Mouse (Mus musculus) heart, postnatal 0 days (tissue): Measurements from ENCODE around the gene Col4a1.

Experiments used
- CTCF ChIP-seq: IDR thresholded peaks from 2 replicates; pipeline ENCODE4 v1.5.1; 2016; ENCODE audit warnings: antibody characterized with exemption, control low read depth, low read depth
- EP300 ChIP-seq: IDR thresholded peaks from 2 replicates; pipeline ENCODE4 v1.6.1; 2016; ENCODE audit warnings: antibody characterized with exemption, low read depth

DNA sequence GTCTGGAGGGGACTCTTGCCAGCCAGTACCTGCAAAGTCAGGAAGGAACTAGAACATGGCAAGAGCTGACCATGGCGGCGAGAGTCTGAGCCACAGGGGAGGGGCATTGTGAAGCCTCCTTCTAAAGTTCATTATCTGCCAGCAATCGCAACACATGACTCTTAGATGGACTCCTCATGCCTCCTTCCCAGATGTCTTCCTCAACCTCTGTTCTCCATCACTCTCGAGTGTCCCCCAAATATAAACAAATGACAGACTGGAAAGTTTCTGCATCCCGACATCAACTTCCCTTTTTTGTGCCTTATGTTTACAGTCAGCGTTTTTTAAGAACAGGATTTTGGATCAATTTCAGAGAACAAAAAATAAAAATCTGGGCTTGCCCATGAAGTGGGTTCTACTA, 93.3 kb downstream of the Col4a1 start:
- no peak for TF ChIP-seq EP300
- no peak for TF ChIP-seq CTCF
